Mouse (Mus musculus): Measurements from ENCODE around the gene Prr5.

Gene Prr5

DNA sequence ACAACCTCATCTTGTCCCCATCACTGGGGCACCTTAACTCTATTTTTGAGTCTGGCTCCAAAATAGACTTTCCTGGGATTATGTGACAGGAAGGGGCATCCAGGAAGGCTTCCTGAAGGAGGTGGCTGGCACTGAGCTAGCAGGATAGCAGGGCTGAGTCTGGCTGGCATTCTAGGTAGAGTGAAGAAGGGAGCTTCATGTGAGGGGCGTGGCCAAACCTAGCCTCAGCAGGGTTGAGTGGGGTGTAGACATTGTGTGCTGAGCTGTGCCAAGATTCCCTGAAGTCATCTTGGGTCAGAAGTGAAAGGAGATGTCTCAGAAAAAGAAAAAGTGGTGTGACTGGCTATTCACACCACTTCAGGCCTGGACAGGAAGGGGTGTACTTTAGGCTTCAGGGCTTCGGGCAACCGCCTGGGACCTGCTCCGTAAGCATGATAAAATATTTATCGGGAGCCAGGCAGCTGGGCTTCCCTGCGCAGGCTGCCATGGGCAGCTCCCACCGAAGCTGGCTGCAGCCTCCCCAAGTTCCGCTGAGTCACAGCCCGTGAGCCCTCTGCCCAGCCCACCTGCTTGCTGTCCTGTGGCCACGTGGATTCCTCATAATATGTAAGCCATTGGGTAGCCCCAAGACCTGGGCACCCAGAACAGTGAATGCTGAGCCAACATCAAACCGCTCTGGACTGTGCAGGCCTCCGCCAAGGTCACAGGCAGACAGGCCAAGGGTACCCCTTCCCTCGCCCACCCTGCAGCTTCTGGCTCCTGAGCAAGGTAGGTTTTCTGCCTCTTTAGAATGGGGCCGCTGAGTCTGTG lies at the start of gene Prr5:
Prr5 (plus strand) TSS at position 683 of the 810 bp plus-strand sequence.
- no peak for DNase-seq (ENCODE audit: low read depth)

DNA sequence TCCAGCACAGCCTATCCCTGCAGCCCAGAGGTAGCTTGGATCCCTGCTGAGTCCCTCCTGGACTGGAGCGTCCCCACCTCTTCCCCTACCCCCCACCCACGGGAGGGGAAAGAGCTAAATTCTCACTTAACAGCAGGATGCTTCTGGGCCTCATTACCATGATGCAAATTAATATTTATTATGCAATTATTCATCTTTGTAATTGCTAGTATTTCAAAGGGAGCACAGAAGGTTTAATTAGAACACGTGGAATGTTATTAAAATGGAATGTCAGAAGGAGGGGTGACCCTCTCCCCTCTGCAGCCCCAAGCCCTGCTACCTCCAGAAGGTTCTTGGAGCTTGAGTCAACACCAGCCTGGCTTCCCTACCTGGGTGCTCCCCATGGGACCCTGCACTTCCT lies 49.4 kb upstream of the Prr5 start:
- DNase-seq (ENCODE audit: low read depth), result no peak

DNA sequence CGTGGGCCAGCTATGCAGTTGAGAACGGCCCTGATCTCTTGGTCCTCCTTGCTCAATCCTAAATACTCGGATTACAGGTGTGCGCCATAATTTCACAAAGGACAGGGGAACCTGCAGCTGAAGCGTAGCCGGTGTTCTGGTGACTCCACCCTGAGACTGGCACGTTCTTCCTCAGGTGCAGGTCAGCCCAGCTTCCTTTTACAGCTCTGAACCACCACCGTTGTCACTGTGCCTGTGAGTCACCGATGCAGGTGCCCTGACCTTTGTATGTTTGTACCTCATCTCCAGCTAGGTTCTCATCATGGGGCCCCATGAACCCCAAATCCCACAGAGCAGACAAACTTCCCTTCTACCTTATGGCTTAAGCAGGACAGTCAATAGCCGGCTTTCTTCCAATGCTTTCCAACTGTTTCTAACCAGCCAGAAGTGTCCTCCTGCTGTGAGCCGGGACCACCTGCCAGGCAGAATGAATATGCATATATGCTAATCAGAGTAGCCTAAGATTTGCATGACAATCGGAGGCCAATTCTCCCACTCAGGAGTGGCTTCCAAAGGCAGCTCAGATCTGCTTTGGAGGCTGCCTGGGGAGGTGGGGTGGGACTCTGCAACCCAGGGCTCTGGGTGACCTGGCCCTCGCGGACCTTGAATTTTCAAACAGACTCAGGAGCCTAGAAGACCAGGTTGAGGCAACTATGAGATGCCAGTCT lies 47.5 kb upstream of the Prr5 start:
- DNase-seq (ENCODE audit: low read depth), result no peak

DNA sequence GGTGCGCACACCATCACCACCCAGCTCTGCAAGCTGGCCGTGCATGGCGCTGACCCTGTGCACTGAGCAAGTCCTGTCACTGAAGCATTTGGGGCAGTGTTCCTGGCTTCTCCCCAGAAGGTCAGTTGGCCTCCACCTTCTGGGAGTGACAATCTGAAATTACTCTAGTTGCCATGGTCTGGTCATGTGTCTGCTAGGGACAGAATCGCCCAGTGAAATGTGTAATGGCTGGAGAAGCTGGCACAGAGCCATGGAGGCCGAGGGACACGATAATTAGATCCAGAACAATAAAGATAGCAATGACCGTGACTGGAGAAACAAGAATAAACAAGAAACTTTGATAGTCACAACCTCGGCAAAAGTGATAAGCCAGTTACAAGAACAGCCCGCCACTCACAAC lies 44.5 kb upstream of the Prr5 start:
- no peak for DNase-seq (ENCODE audit: low read depth)

DNA sequence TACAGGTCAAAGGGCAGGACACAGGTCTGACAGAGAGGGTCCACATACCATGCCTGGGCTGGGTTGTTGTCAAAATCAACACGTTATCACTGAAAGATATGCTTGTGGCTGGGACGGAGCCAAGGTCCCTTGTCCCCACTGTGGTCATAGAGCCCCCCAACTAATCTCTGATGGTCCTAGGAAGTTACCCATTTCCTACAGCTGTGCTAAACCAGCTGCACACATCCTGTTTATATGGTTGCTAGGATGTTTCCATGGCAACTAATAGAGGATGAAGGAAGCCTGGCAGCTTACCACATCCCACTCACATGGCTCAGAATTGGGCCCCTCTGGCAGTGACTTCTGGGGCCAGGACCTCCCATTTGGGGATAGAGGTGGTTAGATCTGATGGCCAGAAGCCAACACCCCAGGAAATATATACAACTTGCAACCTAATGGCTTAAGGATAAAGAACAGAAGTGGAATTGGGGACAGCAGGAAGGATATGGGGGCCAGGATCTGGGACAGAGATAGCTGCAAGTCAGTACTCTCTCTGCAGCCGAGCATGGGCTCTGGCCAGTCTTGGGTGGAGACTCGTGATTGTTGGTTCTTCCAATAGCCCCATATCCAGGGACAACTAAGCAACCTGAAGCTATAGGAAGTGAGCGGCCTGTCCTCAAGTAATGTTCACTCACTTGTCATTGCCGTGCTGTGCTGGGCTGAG lies 43.6 kb upstream of the Prr5 start:
- peak; percentile 20 for DNase-seq (ENCODE audit: low read depth)

DNA sequence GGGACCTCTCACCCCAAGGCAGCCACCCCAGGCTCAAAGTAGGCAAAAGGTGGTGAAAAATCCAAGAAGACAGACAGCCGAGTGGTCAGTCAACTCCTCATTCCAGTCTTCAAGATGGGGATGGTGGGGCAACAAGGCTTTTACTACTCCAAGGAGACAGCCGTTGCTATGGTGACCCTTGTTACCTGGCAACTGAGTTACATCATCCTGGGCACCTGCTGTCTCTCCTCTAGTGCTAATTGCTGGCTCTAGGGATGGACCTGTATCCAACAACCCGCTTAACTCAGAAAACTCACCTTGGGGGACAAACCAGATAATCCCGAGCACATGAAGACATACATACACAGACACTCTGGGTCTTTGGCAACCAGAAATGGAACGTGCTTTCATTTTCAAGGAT lies 42.1 kb upstream of the Prr5 start:
- DNase-seq (ENCODE audit: low read depth), result no peak

DNA sequence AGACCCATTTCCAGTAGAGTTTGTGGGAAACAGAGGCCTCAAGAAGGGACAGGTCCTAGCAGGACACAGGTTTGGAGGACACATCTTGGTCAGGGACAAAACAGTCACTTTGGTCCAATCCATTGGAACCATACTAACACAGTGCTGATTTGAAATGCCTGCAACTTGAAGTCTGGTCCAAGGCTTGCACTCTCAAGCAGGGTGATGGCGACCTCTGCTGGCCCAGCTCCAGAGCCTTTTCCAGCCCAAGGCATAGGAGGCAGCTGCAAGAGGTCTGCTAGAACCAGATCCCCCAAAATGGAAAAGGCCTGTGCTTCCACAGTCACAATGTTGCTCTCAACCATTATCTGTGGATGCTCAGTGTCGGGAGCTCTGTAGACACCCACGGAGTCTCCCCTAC lies 39.7 kb upstream of the Prr5 start:
- peak; percentile 28 for DNase-seq (ENCODE audit: low read depth)

DNA sequence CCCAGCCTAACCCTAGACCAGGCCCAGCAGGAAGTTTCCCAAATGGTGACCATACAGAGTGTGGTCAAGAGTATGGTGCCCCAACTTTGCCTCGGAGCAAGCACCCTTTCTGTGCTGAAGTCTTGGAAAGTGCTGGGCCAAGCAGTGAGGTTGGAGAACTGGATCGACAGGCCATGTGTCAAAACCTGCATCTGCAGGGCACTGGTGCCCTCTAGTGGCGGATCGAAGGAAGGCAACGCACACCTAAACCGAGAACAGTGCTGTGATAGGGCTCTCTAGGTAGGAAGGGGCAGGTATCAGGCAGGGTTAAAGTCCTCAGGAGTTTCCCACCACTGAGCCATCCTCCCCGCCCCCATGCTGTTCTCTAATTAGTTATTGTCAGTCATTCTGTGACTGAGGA lies 37.9 kb upstream of the Prr5 start:
- DNase-seq (ENCODE audit: low read depth), result peak; percentile 74

DNA sequence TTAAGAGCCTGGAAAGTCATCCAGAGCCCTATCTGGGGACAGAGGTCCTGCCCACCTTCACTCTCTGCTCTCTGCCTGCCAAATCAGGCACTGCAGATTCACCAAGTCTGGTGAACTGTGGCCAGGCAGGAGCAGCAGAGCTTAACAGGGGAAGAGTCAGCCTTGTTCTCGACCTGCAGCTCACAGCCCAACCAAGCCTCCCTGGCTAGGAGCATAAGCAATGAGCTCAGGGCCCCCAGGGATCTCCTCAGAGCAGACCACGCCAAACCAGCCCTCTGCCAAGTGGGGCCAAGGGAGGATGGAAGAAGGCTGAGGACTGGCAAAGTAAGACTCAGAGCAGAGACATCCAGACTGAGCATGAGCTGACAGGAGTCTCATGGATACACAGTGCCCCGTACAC lies 35.1 kb upstream of the Prr5 start:
- DNase-seq (ENCODE audit: low read depth), result no peak

DNA sequence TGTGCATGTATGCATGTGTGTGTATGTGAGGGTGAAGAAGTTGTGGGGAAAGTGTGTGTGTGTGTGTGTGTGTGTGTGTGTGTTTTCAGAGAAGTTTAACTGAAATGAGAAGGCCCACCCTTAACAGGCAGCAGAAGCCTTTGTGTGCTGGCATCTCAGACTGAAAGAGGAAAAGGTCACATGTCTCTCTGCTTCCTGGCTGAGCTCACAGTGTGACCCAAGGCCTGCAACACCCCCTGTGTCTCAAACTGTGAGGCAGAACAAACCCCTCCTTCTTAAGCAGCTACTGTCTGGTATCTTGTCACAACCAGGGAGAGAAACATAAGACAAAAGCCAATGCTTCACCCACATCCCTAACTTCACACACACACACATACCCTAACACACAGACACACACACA lies 31.0 kb upstream of the Prr5 start:
- DNase-seq (ENCODE audit: low read depth), result no peak

DNA sequence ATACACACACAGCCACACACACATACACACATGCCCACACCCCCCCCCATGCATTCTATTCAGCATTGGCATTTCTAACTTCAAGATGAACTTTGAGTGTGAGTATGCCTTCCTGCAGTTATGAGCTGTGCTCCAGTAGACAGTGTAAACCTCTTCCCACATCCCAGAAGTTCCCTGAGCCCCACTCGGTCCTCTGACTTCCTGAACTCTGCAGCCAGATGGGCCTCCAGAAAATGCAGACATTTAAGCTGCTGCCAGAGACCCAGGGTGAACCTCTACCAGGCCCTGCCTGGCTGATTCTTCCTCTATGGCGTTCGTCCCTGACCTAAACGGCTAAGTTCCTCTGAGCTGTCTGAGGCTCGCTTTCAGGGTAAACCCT lies 30.4 kb upstream of the Prr5 start:
- DNase-seq (ENCODE audit: low read depth), result no peak

DNA sequence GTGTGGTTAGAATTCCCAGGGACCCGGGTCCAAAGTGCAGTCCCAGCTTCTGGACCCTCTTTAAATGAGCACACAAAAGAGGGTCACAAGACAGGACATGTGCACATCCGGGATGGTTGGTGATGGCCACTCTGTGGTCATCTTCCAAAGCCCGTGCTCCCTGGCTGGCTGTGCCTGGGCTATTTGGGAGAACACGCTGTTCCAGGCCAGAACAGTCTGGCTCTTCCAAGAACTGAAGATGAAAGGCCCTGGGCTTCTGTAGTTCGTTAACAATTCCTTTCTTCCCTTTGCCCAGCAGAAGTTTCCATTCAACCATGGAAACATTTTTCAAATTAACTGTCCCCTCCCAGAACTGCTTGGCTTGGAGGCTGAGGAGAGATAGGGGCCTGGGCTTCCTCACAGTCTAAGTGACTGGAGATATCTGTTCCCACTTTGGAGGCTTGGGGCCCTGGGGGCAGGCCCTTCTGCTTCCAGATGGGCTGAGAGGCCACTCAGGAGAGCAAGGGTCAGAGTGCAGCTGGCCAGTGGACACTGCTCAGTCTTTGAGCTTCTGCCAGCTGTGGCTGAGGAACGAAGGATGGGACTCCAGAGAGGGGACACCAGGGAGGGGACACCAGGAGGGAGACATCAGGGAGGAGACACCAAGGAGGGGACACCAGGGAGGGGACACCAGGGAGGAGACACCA lies 29.8 kb upstream of the Prr5 start:
- no peak for DNase-seq (ENCODE audit: low read depth)

DNA sequence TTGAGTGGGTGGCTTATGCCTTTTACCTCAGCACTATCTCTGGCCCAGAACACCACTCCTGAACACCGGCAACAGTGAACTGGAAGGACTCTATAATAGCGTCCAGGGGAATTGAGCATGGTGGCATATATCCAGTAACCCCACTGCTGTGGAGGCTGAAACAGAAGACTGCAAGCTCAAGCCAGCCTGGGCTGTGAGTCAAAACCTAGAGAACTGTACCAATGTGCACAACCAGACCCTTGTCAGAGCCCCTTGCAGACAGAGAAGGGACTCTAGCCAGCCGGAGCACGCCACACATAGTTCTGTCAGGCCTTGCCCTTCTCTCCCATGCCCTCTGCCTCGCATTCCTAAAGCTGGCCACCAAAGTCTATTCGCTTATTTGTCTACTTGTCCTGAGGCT lies 28.7 kb upstream of the Prr5 start:
- DNase-seq (ENCODE audit: low read depth), result no peak

DNA sequence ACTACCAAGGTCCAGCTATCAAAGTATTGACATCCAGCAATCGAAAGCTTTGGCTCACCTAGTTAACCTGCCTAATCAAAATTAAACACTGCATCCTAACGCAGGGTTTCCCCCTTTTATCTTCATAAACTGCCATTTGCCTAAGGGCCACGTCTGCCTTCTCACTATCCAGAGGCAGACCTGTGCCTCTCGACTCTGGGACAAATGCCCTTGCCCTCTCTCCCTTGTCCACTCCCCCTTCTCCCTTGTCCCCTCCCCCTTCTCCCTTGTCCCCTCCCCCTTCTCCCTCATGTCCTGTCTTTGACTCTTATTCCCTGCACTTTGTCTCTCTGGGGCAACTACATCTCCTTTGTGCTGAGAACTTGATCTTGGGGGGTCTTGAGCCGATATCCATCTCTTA lies 28.3 kb upstream of the Prr5 start:
- DNase-seq (ENCODE audit: low read depth), result no peak

DNA sequence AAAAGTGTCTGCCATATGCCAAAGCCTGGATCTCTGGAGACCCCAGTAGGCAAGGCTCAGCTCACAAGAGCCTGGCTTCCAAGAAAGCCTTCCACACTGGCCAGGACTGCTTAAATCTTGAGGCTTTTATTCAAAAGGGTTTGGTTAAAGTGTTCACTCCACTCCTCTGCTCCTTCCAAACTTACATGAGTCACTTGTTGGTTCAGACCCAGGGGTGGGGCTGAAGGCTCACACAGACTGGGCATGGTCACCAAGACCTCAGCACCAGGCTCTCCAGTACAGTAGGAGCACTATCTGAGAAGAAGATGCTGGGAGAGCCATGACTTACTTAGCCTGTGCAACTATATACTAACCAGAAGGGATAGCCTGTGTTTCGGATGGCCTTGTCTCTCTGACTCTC lies 27.5 kb upstream of the Prr5 start:
- no peak for DNase-seq (ENCODE audit: low read depth)

DNA sequence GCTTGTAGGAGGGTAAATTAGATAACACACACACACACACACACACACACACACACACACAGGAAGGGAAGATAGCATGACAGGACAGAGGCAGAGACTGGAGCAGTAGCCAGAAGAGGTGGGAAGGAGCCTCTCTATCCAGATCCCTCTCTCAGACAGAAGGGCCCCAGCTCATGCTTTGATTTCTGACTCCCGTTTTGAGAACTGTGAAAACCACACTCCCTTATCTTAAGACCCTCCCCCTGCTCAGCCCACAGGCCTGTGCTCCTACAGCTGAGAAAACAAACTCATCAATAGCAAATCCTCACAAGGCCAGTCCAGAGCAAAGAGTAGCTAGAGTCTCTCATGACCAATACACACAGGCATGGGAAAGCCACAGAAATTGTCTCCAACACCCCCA lies 26.2 kb upstream of the Prr5 start:
- DNase-seq (ENCODE audit: low read depth), result no peak

DNA sequence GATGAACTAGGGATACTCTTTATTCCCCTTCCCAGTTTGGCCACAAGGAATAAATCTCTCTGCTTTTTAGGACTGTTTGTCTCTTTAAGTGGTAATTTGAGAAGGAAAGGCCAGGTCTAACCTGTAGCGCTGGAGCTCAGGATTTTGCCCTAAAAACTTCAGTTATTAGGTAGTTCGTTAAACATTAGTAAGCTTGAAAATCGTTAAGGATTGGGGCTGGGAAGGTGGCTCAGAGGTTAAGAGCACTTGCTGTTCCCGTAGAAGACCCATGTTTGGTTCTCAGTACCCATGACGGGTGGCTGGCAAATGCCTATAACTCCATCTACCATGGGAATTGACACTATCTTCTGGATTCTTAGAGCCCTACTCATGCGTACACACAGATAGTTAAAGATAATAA lies 17.9 kb upstream of the Prr5 start:
- DNase-seq (ENCODE audit: low read depth), result no peak

DNA sequence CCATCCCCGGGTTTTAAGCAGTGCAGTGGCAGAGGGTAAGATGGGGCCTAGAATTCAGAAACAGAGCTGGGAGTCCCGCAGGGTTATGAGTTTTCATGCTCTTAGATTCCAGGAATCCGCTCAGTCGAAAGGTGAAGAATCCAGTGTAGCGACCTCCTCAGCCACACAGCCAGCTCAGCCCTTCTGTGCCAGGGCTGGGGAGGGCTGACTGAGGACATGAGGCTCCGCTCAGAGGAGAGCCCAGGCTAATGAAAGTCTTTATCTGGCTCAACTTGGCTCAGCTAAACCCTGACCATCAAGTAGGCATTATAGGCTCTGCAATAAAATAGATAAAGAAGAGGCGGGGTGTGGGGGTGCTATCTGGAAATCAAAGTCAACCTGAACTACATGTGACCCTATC lies 16.3 kb upstream of the Prr5 start:
- no peak for DNase-seq (ENCODE audit: low read depth)

DNA sequence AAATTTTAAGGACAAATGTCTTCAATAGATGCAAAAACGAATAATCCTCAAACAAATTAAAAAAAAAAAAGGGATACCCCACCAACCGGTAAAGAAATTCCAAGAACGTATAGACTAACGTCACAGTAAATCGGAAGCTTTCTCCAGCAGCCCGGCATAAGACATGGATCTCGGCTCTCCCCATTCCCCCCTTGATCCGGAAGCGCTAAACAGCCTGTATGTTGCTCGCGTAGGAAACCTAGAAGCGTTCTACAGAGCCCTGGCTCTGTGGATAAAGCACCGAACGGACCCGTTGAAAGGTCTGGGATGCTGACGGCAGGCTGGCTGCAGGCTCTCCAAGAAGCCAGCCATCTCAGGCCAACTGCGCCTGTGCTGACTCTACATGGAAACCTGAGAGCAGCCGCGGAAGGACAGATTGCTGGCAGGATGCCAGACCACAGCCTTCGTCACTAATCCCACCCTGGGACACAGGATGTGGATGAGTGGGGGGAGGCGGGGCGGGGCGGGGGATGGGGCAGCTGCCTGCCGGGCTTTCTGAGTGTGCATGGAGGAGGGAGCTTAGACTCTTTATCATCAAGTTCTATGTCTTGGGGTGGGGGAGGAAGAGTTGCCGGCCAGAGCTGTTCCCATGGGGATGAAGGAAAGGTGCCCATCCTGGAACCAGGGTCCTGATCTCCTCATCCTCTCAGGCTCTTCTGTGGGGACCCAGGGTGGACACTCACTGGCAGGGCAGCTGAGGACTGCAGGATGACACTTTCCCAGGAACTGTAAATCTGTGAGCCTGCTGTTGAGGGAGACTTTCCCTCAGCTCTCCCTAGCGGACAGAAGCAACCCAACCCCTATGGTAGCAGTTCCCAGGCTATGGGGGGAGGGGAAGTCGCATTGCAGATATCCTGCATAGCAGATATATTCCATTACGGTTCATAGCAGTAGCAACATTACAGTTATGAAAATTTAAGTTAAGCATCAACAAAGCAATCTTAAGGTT lies 15.1 kb upstream of the Prr5 start:
- DNase-seq (ENCODE audit: low read depth), result peak; percentile 62

DNA sequence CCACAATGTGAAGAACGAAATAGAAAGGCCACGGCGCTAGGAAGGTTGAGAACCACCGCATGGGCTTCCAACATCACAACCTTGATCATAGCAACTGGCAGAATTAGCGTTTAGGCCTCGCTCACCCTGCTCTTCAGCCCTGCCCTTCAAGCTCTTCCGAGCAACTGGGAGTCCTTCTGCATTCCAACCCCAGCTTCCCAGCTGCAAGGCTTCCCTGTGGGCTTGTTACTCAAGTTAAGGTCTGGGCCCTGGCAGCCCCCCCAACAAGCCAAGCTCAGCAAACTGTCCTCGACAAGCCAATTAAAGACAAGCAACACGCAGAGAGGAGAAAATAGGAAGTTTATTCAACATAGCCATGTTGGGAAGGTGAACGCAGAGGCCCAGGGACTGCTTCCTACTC lies 14.4 kb upstream of the Prr5 start:
- no peak for DNase-seq (ENCODE audit: low read depth)

DNA sequence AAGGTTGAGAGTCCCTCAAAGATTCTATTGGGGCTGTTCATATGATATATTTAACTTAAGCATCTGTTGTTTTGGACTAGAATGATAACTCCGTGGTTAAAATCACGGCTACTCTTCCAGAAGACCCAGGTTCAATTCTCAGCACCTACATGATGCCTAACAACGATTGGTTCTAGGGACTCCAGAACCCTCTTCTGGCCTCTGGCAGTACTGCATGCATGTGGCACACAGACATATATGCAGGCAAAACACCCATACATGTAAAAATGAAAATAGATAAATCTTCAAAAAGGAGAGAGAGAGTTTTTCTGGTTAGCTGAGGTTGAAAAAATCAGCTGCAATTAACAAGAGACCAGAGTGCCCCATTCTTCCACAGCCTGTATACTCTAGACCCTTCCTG lies 12.7 kb upstream of the Prr5 start:
- DNase-seq (ENCODE audit: low read depth), result no peak

Measured in induced T-regulatory cell, adult 2 months (primary cell).